Mouse (Mus musculus): ENCODE data around the gene Crybg3. TPM values are rescaled to one million over a fixed set of nuclear protein-coding genes. Genes with fewer than 3 reads are reported as not detected.

Gene Crybg3
- polyA plus RNA-seq, 1 experiment from 2014 or later, result 1.1 TPM

DNA sequence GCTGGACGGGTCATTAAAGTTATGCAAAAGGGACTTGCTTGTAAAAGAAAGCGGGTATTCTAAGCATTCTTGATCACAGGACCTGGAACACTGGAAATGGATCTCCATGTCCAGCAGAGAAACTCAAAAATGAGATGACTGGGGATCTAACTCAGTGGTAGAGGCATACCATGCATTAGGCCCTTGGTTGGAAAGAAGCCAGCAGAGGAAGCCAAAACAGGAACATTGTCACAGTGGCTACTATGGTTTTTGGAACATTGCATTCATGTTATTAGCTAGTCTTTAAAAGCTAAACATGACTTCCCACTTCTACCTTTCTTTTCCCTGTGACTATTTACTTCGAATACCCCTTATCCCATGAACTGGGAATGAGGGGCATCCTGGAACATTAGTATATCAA is 101.6 kb downstream of the Crybg3 start:
- no peak overlapping the region for H3K4me2 ChIP-seq (ENCODE audit: low read depth, low read length)
- H3K4me3 ChIP-seq (ENCODE audit: low read depth, low read length), result no peak overlapping the region
- no peaks in the 10 kb centered on the region for H3K9me3 ChIP-seq (replicated peaks; ENCODE audit: control insufficient read depth, low read length)
- WGBS (ENCODE audit: insufficient replicate concordance), result 66% methylated on average over 3 of the region's 3 CpGs
- H3K4me1 ChIP-seq (ENCODE audit: control insufficient read depth, low read depth, low read length), result no peaks in the 10 kb centered on the region
- no peaks in the 10 kb centered on the region for H3K27me3 ChIP-seq (ENCODE audit: control insufficient read depth, insufficient read depth, low read depth, low read length)
- no peaks in the 10 kb centered on the region for H3K36me3 ChIP-seq (ENCODE audit: control insufficient read depth, insufficient read depth)
- no peak overlapping the region for H3K9ac ChIP-seq (ENCODE audit: low read depth, low read length)
- no peak overlapping the region for H3K27ac ChIP-seq (ENCODE audit: low read length)
- ATAC-seq (ENCODE audit: low read depth), result no peak

GRCm38 (mm10) chr16:59497947-59498346 is 102.8 kb downstream of the Crybg3 start:
- Histone ChIP-seq H3K4me1 (ENCODE audit: control insufficient read depth, low read depth, low read length) (no peaks in the 10 kb centered on the region), H3K4me2 (ENCODE audit: low read depth, low read length) (no peak overlapping the region), H3K27ac (ENCODE audit: low read length) (no peak overlapping the region), H3K36me3 (ENCODE audit: control insufficient read depth, insufficient read depth) (no peaks in the 10 kb centered on the region), H3K9me3 (replicated peaks; ENCODE audit: control insufficient read depth, low read length) (no peaks in the 10 kb centered on the region), H3K27me3 (ENCODE audit: control insufficient read depth, insufficient read depth, low read depth, low read length) (no peaks in the 10 kb centered on the region), H3K4me3 (ENCODE audit: low read depth, low read length) (no peak overlapping the region), H3K9ac (ENCODE audit: low read depth, low read length) (no peak overlapping the region)
- ATAC-seq (ENCODE audit: low read depth), result no peak
- 54% methylated on average over 1 of the region's 1 CpGs for WGBS (ENCODE audit: insufficient replicate concordance)

- Histone ChIP-seq H3K4me3 (ENCODE audit: low read depth, low read length) (no peak overlapping the region), H3K9ac (ENCODE audit: low read depth, low read length) (no peak overlapping the region), H3K27ac (ENCODE audit: low read length) (no peak overlapping the region), H3K36me3 (ENCODE audit: control insufficient read depth, insufficient read depth) (peaks cover 14% of the 10 kb centered on the region), H3K27me3 (ENCODE audit: control insufficient read depth, insufficient read depth, low read depth, low read length) (no peaks in the 10 kb centered on the region), H3K9me3 (replicated peaks; ENCODE audit: control insufficient read depth, low read length) (no peaks in the 10 kb centered on the region), H3K4me2 (ENCODE audit: low read depth, low read length) (no peak overlapping the region), H3K4me1 (ENCODE audit: control insufficient read depth, low read depth, low read length) (no peaks in the 10 kb centered on the region)
- ATAC-seq (ENCODE audit: low read depth), result no peak
- WGBS (ENCODE audit: insufficient replicate concordance), result 86% methylated on average over 14 of the region's 14 CpGs
Measured at GRCm38 (mm10) chr16:59493199-59493598, 107.6 kb downstream of the Crybg3 start.

DNA sequence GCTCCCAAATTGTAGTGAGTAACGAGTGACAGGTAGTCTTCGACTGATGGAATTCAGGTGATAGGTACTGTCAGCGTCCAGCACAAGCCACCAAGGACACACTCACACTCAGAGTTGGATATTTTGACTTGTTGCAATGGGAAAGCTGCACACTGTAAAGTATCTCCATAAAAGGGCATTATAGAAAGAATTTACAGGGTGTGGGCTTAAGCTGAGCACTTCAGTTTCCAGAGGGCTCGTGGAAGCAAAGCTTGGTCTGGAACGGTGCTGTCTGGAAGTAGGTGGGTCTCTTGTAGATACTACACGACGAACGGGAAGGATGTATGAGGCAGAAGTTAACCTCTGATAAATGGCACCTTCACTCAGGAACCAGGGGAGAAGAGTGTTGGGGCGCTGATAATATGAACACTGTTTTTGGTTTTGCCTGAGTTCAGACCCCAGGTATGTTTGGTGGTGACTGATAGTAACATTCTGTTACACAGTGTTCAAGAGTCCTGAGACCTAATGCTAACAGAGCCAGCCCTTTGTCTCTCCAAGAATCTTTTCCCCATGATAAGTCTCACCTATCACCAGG is 112.7 kb downstream of the Crybg3 start:
- no peaks in the 10 kb centered on the region for H3K27me3 ChIP-seq (ENCODE audit: control insufficient read depth, insufficient read depth, low read depth, low read length)
- H3K27ac ChIP-seq (ENCODE audit: low read length), result no peak overlapping the region
- no peaks in the 10 kb centered on the region for H3K9me3 ChIP-seq (replicated peaks; ENCODE audit: control insufficient read depth, low read length)
- H3K36me3 ChIP-seq (ENCODE audit: control insufficient read depth, insufficient read depth), result peaks cover 22% of the 10 kb centered on the region
- no peak overlapping the region for H3K4me2 ChIP-seq (ENCODE audit: low read depth, low read length)
- ATAC-seq (ENCODE audit: low read depth), result peak; percentile 37
- H3K4me1 ChIP-seq (ENCODE audit: control insufficient read depth, low read depth, low read length), result no peaks in the 10 kb centered on the region
- 50% methylated on average over 9 of the region's 9 CpGs for WGBS (ENCODE audit: insufficient replicate concordance)
- no peak overlapping the region for H3K9ac ChIP-seq (ENCODE audit: low read depth, low read length)
- no peak overlapping the region for H3K4me3 ChIP-seq (ENCODE audit: low read depth, low read length)

DNA sequence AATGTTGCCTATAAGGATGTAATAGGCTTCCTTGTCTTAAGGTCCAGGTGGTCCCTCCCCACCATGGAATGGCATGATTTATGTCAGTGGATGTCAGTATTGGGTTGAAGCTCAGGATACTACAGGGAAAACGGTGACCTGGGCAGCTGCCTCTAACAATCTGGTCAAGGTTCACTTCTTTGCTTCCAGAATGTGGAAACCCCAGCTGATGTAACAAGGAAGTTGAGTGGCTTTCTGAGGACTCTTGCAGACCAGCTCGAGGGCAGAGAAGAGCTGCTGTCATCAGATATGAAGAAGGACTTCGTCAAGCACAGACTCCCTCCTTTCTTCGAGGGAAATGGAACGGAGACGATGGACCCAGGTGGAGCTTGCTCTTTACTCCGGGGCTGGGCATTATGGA is 113.5 kb downstream of the Crybg3 start:
- no peaks in the 10 kb centered on the region for H3K27me3 ChIP-seq (ENCODE audit: control insufficient read depth, insufficient read depth, low read depth, low read length)
- no peaks in the 10 kb centered on the region for H3K4me1 ChIP-seq (ENCODE audit: control insufficient read depth, low read depth, low read length)
- H3K4me3 ChIP-seq (ENCODE audit: low read depth, low read length), result no peak overlapping the region
- ATAC-seq (ENCODE audit: low read depth), result no peak
- no peak overlapping the region for H3K9ac ChIP-seq (ENCODE audit: low read depth, low read length)
- H3K4me2 ChIP-seq (ENCODE audit: low read depth, low read length), result no peak overlapping the region
- WGBS (ENCODE audit: insufficient replicate concordance), result 60% methylated on average over 7 of the region's 7 CpGs
- H3K36me3 ChIP-seq (ENCODE audit: control insufficient read depth, insufficient read depth), result peaks cover 24% of the 10 kb centered on the region
- H3K27ac ChIP-seq (ENCODE audit: low read length), result no peak overlapping the region
- H3K9me3 ChIP-seq (replicated peaks; ENCODE audit: control insufficient read depth, low read length), result no peaks in the 10 kb centered on the region

DNA sequence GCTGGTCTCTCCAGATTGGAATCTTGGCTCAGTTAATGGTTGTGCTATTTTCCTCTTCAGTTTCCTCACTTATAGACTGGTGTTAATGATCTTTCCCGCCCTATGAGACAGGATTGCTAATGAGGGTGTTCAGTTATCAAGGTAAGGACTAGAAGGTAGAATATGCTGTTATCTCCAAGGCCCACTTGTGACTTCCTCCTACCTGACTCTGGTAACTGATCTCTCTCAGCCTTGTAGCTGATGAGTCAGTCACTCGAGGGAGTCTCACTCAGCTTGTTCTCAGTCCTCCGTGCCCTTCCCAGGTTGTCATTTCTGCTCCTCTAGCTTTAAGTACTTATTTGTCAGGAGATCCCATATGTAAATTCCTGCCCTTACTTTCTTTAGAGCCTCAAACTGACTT is 122.8 kb downstream of the Crybg3 start:
- ATAC-seq (ENCODE audit: low read depth), result no peak
- Histone ChIP-seq H3K27me3 (ENCODE audit: control insufficient read depth, insufficient read depth, low read depth, low read length) (no peaks in the 10 kb centered on the region), H3K9me3 (replicated peaks; ENCODE audit: control insufficient read depth, low read length) (no peaks in the 10 kb centered on the region), H3K4me1 (ENCODE audit: control insufficient read depth, low read depth, low read length) (no peaks in the 10 kb centered on the region; the same call in 1 of the 2 replicates), H3K36me3 (ENCODE audit: control insufficient read depth, insufficient read depth) (peaks cover 4% of the 10 kb centered on the region), H3K4me2 (ENCODE audit: low read depth, low read length) (no peak overlapping the region), H3K9ac (ENCODE audit: low read depth, low read length) (no peak overlapping the region), H3K4me3 (ENCODE audit: low read depth, low read length) (no peak overlapping the region), H3K27ac (ENCODE audit: low read length) (no peak overlapping the region)
- 42% methylated on average over 3 of the region's 3 CpGs for WGBS (ENCODE audit: insufficient replicate concordance)

- ATAC-seq (ENCODE audit: low read depth), result no peak
- Histone ChIP-seq H3K9me3 (replicated peaks; ENCODE audit: control insufficient read depth, low read length) (no peaks in the 10 kb centered on the region), H3K4me1 (ENCODE audit: control insufficient read depth, low read depth, low read length) (peaks cover 5% of the 10 kb centered on the region), H3K4me2 (ENCODE audit: low read depth, low read length) (no peak overlapping the region), H3K27me3 (ENCODE audit: control insufficient read depth, insufficient read depth, low read depth, low read length) (no peaks in the 10 kb centered on the region), H3K36me3 (ENCODE audit: control insufficient read depth, insufficient read depth) (peaks cover 3% of the 10 kb centered on the region), H3K4me3 (ENCODE audit: low read depth, low read length) (no peak overlapping the region), H3K9ac (ENCODE audit: low read depth, low read length) (no peak overlapping the region), H3K27ac (ENCODE audit: low read length) (no peak overlapping the region)
- 44% methylated on average over 1 of the region's 1 CpGs for WGBS (ENCODE audit: insufficient replicate concordance)
Measured at GRCm38 (mm10) chr16:59474788-59475187, 126.0 kb downstream of the Crybg3 start.

DNA sequence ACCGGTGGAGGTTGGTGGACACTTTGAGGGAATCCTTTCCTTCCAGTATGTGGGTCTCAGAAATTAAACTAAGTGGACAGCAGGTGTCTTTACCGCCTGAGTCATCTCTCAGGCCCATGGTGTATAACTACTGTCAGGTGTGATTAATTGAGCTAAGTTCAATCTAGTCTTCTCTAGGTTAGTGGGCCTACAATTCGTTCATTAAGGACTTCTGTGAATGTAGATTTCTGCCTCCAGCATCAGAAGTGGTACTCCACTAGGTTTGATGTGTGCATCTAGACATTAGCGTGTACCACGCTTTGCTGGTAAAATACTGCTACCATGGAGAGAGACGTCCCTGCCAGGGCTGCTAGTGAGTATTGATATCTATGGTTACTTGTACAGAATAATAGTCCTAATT is 128.2 kb downstream of the Crybg3 start:
- ATAC-seq (ENCODE audit: low read depth), result no peak
- peak overlapping the region; percentile 68; the same call in 1 of the 2 replicates for H3K9ac ChIP-seq (ENCODE audit: low read depth, low read length)

DNA sequence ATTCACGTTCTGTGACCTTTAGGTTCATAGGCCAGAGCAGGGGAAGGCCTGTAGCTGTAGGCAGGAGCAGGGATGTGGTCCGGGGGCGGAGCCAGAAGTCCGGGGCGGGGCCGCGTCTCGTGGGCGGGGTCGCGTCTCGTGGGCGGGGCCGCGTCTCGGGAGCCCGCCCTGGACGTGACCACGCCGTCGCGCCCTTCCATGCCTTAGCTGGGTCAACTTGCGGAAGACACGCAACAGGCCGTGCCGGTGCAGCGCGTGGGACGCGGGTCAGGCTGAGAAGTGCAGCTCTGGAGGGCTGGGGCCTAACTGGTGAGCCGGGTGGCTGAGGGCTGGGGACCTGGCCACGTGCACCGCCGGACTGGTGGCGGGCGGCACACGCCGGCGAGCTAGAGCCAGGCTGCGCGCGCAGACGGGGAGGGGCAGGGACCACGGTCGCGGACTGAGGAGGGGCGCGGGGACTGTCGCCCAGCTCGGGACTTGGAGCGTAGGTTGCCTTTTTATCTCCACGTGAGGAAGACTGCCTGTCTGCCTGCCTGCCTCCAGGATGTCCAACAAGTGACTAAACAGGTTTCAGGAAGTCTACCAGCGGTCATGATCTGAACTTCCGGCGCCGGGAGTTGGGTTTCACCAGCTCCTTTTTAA is 129.0 kb downstream of the Crybg3 start, which contains the start of gene Riox2:
Gene Riox2, plus strand, starts transcription at position 139 of the 642 bp plus-strand sequence.
- peak within 1 kb of the TSS; percentile 82 for H3K4me2 ChIP-seq (ENCODE audit: low read depth, low read length)
- H3K9me3 ChIP-seq (replicated peaks; ENCODE audit: control insufficient read depth, low read length), result no peaks in the 10 kb centered on the region
- 1% methylated on average over 52 of the region's 56 CpGs for WGBS (ENCODE audit: insufficient replicate concordance)
- peak within 1 kb of the TSS; percentile 85 for H3K4me3 ChIP-seq (ENCODE audit: low read depth, low read length)
- H3K36me3 ChIP-seq (ENCODE audit: control insufficient read depth, insufficient read depth), result no peaks in the 10 kb centered on the region
- peaks cover 5% of the 10 kb centered on the region for H3K4me1 ChIP-seq (ENCODE audit: control insufficient read depth, low read depth, low read length)
- peak; percentile 91 for ATAC-seq (ENCODE audit: low read depth)
- H3K9ac ChIP-seq (ENCODE audit: low read depth, low read length), result peak within 1 kb of the TSS; percentile 68
- peak within 1 kb of the TSS; percentile 62 for H3K27ac ChIP-seq (ENCODE audit: low read length)
- H3K27me3 ChIP-seq (ENCODE audit: control insufficient read depth, insufficient read depth, low read depth, low read length), result no peaks in the 10 kb centered on the region

More for the DNA sequence above, 128.2 kb downstream of the Crybg3 start:
- Histone ChIP-seq H3K27ac (ENCODE audit: low read length) (no peak overlapping the region), H3K4me1 (ENCODE audit: control insufficient read depth, low read depth, low read length) (peaks cover 5% of the 10 kb centered on the region), H3K36me3 (ENCODE audit: control insufficient read depth, insufficient read depth) (no peaks in the 10 kb centered on the region), H3K27me3 (ENCODE audit: control insufficient read depth, insufficient read depth, low read depth, low read length) (no peaks in the 10 kb centered on the region), H3K9me3 (replicated peaks; ENCODE audit: control insufficient read depth, low read length) (no peaks in the 10 kb centered on the region), H3K4me3 (ENCODE audit: low read depth, low read length) (peak overlapping the region; percentile 85), H3K4me2 (ENCODE audit: low read depth, low read length) (peak overlapping the region; percentile 82)
- 37% methylated on average over 6 of the region's 6 CpGs for WGBS (ENCODE audit: insufficient replicate concordance)

All from liver, embryonic 16.5 days (tissue).